Mouse (Mus musculus): ENCODE measurements around the gene Rcbtb1.

DNA sequence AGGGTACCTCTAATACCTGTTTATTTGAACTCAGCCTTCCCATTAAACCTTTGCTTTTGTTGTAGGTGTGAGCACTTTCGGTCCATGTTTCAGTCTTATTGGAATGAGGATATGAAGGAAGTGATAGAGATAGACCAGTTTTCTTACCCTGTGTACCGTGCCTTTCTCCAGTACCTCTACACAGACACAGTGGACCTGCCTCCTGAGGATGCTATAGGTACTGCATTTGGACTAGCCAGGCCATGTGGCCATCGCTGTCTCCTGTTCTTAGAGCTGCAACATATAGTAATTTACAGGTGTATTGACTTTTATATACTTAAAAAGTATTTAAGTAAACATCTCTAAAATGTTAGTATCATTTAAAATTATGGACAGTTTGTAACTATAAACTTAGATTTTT, 28.8 kb downstream of the Rcbtb1 start:
- TF ChIP-seq CTCF (IDR thresholded peaks at IDR 0.05; ENCODE audit: extremely low read depth, insufficient read length, insufficient replicate concordance, low read depth, low read length): no peak
- no peak for TF ChIP-seq POLR2A (IDR thresholded peaks at IDR 0.05; ENCODE audit: low read depth, low read length)
